Mouse (Mus musculus) liver, adult 2 months (tissue): Measurements from ENCODE around the gene Sox21.

Source experiments
- CTCF ChIP-seq: fragments of 200-500 bp; IDR thresholded peaks from 2 replicates; pipeline ENCODE4 v1.5.1; 2011; ENCODE audit warnings: low read depth, low read length, control low read depth
- POLR2A ChIP-seq: fragments of 200-500 bp; IDR thresholded peaks from 2 replicates; pipeline ENCODE4 v1.6.1; 2011; ENCODE audit warnings: low read length, control low read depth; ENCODE audit not compliant: insufficient read depth; ENCODE audit errors: extremely low read depth

DNA sequence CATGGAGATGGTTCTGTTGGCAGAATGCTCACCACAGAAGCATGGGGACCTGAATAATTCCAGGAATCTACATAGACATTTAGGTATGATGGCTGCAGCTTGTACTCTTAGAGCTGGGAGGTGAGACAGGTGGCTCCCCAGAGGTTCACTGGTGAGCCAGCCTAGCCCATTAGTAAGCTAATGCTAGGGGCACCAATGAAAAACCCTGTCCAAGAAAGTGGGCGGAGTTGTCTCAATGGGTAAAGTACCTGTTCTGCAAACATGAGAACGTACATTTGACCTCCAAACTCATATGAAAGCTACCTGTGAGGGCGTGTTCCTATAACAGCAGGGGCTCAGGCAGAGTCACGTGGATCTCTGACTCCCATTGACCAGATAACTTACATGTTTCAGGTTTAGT, 32.0 kb upstream of the Sox21 start:
- TF ChIP-seq CTCF (no peak), POLR2A (no peak)
